Mouse (Mus musculus): ENCODE results near the gene Zzz3. TPM values are rescaled to one million over a fixed set of nuclear protein-coding genes. Genes with fewer than 3 reads are reported as not detected.
"Not testable (repeated sequence)": the region's sequence is repeated elsewhere in the genome, so short reads cannot be mapped to it uniquely, and the experiment has no call there.

The Zzz3 gene
- polyA plus RNA-seq, 1 experiment = 14.4 TPM

DNA sequence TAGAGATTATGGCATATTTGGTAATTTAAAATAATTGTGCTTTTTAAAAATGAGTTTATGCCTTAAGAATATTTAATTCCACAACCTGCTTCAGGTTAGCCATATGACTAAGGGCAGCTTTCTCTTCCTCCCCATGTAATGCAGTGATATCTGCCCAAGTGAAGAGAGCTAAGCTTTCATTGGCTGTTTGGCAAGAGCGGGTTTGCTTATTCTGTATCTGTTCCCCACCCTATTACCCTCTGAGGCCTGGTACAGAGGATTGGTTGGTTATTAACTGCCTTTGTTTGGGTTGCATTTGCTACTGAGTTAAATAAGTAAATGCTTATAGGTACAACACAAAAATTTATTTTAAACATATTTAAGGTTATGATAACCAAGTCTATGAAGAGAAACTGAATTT lies 51.7 kb downstream of the Zzz3 start:
- DNase-seq (ENCODE audit: low read depth in 1 of 2, low spot score in 2 of 2) = no peak
- Histone ChIP-seq H3K27me3 (ENCODE audit: control insufficient read depth, insufficient read depth, low read length) (no peaks in the 10 kb centered on the region), H3K27ac (ENCODE audit: insufficient read depth, low read length) (no peak overlapping the region), H3K36me3 (ENCODE audit: control insufficient read depth, insufficient read depth, low read length) (peaks cover 13% of the 10 kb centered on the region), H3K4me3 (ENCODE audit: extremely low read depth, insufficient read depth, insufficient read length) (no peak overlapping the region), H3K4me1 (ENCODE audit: control insufficient read depth, insufficient read depth, insufficient read length) (0 out of 2 replicates have a peak, but pooled peaks cover 2% of the 10 kb centered on the region)
- WGBS = 89% methylated on average over 1 of the region's 1 CpGs
- TF ChIP-seq POLR2A (IDR thresholded peaks at IDR 0.05; ENCODE audit: low read depth, low read length) = no peak

DNA sequence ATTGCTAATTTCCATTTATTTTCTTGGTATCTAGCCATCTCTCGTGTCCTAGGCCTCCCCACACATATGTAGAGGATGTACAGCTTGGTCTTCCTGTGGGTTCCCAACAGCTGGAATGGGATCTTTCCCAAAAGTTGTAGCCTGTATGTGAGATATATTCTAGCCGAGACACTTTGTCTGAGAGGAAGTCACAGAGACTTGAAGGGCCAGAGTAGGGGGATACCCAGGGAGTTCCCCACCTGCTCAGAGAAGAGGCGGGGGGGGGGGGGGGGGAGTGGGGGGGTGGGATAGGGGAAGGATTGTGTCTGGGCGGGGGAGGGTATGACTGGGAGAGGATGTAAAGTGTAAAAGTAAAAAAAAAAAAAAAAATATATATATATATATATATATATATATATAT lies 57.9 kb downstream of the Zzz3 start:
- Histone ChIP-seq H3K36me3 (ENCODE audit: control insufficient read depth, insufficient read depth, low read length) (peaks cover 48% of the 10 kb centered on the region), H3K27me3 (ENCODE audit: control insufficient read depth, insufficient read depth, low read length) (no peaks in the 10 kb centered on the region), H3K4me3 (ENCODE audit: extremely low read depth, insufficient read depth, insufficient read length) (no peak overlapping the region), H3K27ac (ENCODE audit: insufficient read depth, low read length) (no peak overlapping the region), H3K4me1 (ENCODE audit: control insufficient read depth, insufficient read depth, insufficient read length) (peaks cover 2% of the 10 kb centered on the region; the same call in 1 of the 2 replicates)
- TF ChIP-seq CTCF (IDR thresholded peaks at IDR 0.05; ENCODE audit: extremely low read depth, insufficient read depth, insufficient read length, insufficient replicate concordance) (no peak), POLR2A (IDR thresholded peaks at IDR 0.05; ENCODE audit: low read depth, low read length) (no peak)
- DNase-seq (ENCODE audit: low read depth in 1 of 2, low spot score in 2 of 2) = no peak
- 78% methylated on average over 3 of the region's 4 CpGs for WGBS

DNA sequence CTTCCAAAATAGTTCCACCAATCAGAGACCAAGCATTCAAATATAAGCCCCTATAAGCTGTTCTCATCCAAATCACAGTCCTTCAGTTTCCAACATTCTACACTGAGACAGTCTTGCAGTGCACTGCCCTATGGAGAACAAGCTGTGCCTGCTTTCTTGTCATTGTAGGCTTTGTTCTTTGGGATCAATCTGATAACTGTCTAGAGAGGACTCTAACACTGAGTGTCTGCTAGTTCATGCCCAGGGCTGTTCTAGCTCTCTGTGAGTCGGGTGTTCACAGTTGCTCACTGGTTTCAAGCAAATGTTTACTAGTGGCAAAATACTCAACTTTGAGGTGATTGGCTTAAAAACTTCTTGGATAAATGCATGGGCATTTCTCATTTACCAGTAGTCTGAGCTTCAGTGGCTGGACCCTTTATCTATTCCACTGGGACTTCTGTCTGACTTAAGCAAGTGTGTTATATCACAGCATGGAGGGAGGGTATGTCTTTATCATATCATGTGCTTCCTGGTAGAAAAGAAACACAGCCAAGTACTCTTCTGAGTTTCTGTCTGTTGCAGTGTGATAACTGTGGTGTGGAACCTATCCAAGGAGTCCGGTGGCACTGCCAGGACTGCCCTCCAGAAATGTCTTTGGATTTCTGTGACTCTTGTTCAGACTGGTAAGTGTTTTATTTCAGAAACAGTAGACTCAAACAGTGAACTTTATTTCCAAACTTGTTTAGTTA lies 62.2 kb downstream of the Zzz3 start:
- Histone ChIP-seq H3K27me3 (ENCODE audit: control insufficient read depth, insufficient read depth, low read length) (no peaks in the 10 kb centered on the region), H3K27ac (ENCODE audit: insufficient read depth, low read length) (no peak overlapping the region), H3K36me3 (ENCODE audit: control insufficient read depth, insufficient read depth, low read length) (peaks cover 32% of the 10 kb centered on the region), H3K4me1 (ENCODE audit: control insufficient read depth, insufficient read depth, insufficient read length) (peaks cover 2% of the 10 kb centered on the region; the same call in 1 of the 2 replicates), H3K4me3 (ENCODE audit: extremely low read depth, insufficient read depth, insufficient read length) (no peak overlapping the region)
- 85% methylated on average over 2 of the region's 2 CpGs for WGBS
- no peak for DNase-seq (ENCODE audit: low read depth in 1 of 2, low spot score in 2 of 2)
- TF ChIP-seq CTCF (IDR thresholded peaks at IDR 0.05; ENCODE audit: extremely low read depth, insufficient read depth, insufficient read length, insufficient replicate concordance) = no peak
- no peak for TF ChIP-seq POLR2A (IDR thresholded peaks at IDR 0.05; ENCODE audit: low read depth, low read length)

DNA sequence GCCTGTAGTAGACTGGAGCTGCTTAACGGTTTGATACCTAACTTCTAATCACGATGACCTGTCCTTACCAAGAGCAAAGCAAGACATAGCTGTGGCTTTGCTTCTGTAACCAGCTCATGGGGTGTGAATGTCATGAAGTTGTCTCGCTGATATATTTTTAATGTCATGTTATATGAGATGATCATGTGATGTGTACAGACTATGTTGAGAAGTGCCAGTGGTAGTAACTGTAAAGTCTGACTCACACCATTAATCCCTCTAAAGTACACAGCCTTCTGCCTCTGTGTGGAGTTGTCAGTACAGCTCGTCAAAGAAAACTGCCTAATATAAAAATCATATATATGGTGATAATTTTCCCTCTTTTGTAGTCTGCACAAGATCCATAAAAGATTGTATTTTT lies 63.6 kb downstream of the Zzz3 start:
- peaks cover 30% of the 10 kb centered on the region for H3K36me3 ChIP-seq (ENCODE audit: control insufficient read depth, insufficient read depth, low read length)

DNA sequence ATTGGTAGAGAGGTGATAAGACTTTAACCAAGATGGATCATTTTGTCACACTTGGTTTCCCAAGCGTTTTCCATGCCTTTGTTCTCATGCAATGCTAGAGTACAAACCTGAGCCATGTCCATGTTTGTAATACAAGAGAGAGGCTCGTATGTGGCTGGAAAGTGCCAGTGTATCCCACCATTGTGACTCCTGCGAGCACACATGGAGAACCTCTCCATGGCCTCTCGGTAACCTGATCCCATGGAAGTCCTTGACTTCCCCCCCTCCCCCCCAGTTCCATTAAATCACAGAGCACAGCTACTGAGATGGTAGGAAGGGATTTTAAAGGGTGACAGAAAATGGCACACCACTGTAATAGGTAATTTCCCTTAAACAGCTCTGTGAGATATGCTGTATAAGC lies 65.5 kb downstream of the Zzz3 start:
- peaks cover 18% of the 10 kb centered on the region for H3K36me3 ChIP-seq (ENCODE audit: control insufficient read depth, insufficient read depth, low read length)
- no peak overlapping the region for H3K27ac ChIP-seq (ENCODE audit: insufficient read depth, low read length)
- no peak for DNase-seq (ENCODE audit: low read depth in 1 of 2, low spot score in 2 of 2)
- no peak overlapping the region for H3K4me3 ChIP-seq (ENCODE audit: extremely low read depth, insufficient read depth, insufficient read length)
- no peaks in the 10 kb centered on the region for H3K4me1 ChIP-seq (ENCODE audit: control insufficient read depth, insufficient read depth, insufficient read length)
- 88% methylated on average over 4 of the region's 4 CpGs for WGBS
- TF ChIP-seq CTCF (IDR thresholded peaks at IDR 0.05; ENCODE audit: extremely low read depth, insufficient read depth, insufficient read length, insufficient replicate concordance) (no peak), POLR2A (IDR thresholded peaks at IDR 0.05; ENCODE audit: low read depth, low read length) (no peak)
- H3K27me3 ChIP-seq (ENCODE audit: control insufficient read depth, insufficient read depth, low read length) = no peaks in the 10 kb centered on the region

More for the DNA sequence above, 63.6 kb downstream of the Zzz3 start:
- not testable (repeated sequence) for DNase-seq (ENCODE audit: low read depth in 1 of 2, low spot score in 2 of 2); H3K27me3 ChIP-seq (ENCODE audit: control insufficient read depth, insufficient read depth, low read length); H3K27ac ChIP-seq (ENCODE audit: insufficient read depth, low read length); H3K4me1 ChIP-seq (ENCODE audit: control insufficient read depth, insufficient read depth, insufficient read length); H3K4me3 ChIP-seq (ENCODE audit: extremely low read depth, insufficient read depth, insufficient read length)
- 90% methylated on average over 4 of the region's 4 CpGs for whole genome bisulfite sequencing

DNA sequence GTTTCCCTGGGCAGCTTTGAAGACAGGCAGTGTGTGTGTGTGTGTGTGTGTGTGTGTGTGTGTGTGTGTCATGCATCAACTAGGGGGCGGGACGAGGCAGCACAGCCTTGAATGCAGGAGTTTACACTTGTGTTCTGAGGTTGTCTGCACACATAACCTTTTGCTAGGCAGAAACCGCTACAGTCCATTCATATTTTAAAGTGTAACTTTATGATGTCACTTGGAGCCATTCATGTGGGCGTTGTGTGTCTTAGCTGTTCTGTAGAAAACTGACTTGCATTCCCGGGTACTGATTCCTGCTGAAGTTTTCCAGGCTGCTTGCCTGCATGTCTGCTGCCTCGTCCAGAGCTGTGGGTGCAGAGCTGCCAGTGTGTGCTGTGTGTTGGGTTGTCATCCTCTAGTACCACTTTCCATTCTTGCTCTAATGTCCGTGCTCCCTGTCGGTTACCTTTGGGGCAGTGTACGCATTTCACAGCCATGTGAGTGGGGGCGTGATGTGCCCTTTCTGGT lies 66.8 kb downstream of the Zzz3 start:
- Histone ChIP-seq H3K4me1 (ENCODE audit: control insufficient read depth, insufficient read depth, insufficient read length) (no peaks in the 10 kb centered on the region), H3K36me3 (ENCODE audit: control insufficient read depth, insufficient read depth, low read length) (peaks cover 8% of the 10 kb centered on the region), H3K4me3 (ENCODE audit: extremely low read depth, insufficient read depth, insufficient read length) (no peak overlapping the region), H3K27ac (ENCODE audit: insufficient read depth, low read length) (no peak overlapping the region), H3K27me3 (ENCODE audit: control insufficient read depth, insufficient read depth, low read length) (no peaks in the 10 kb centered on the region)
- 94% methylated on average over 10 of the region's 10 CpGs for WGBS
- no peak for TF ChIP-seq POLR2A (IDR thresholded peaks at IDR 0.05; ENCODE audit: low read depth, low read length)
- no peak for TF ChIP-seq CTCF (IDR thresholded peaks at IDR 0.05; ENCODE audit: extremely low read depth, insufficient read depth, insufficient read length, insufficient replicate concordance)
- no peak for DNase-seq (ENCODE audit: low read depth in 1 of 2, low spot score in 2 of 2)

DNA sequence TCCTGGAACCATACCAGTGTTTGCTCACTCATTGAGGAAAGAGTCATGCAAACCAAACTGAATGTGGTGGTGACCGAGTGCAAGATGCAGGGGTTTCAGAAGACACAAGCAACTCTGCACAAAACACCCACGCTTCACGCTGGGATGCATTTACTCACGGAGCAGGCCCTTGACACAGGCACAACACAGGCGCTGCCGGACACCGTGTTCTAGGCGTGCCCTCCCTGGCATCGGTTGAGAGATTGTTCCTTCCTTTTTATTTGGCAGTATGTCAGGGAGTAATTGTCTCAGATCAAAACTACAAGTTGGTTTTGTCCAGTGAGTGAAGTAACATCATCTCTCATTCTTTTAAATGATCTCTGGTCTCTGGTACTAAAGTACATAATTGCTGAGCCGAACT lies 67.6 kb downstream of the Zzz3 start:
- H3K4me3 ChIP-seq (ENCODE audit: extremely low read depth, insufficient read depth, insufficient read length) = no peak overlapping the region
- no peaks in the 10 kb centered on the region for H3K27me3 ChIP-seq (ENCODE audit: control insufficient read depth, insufficient read depth, low read length)
- WGBS = 88% methylated on average over 10 of the region's 10 CpGs
- no peaks in the 10 kb centered on the region for H3K4me1 ChIP-seq (ENCODE audit: control insufficient read depth, insufficient read depth, insufficient read length)
- DNase-seq (ENCODE audit: low read depth in 1 of 2, low spot score in 2 of 2) = no peak
- no peak for TF ChIP-seq CTCF (IDR thresholded peaks at IDR 0.05; ENCODE audit: extremely low read depth, insufficient read depth, insufficient read length, insufficient replicate concordance)
- TF ChIP-seq POLR2A (IDR thresholded peaks at IDR 0.05; ENCODE audit: low read depth, low read length) = no peak
- H3K27ac ChIP-seq (ENCODE audit: insufficient read depth, low read length) = no peak overlapping the region
- peaks cover 2% of the 10 kb centered on the region; the same call in 1 of the 2 replicates for H3K36me3 ChIP-seq (ENCODE audit: control insufficient read depth, insufficient read depth, low read length)
